Mouse (Mus musculus) activated CD4-positive, CD25-positive, alpha-beta regulatory T cell (primary cell): ENCODE data around the gene Cyp2c50. TPM values are rescaled to one million over a fixed set of nuclear protein-coding genes. Genes with fewer than 3 reads are reported as not detected.

ENCODE experiments used
- polyA plus RNA-seq, 2 experiments: library from polyadenylated mRNA; unstranded; fragments of 100-300 nt; shearing (Covaris generic); gene quantifications; one replicate each; pipeline ENCODE4 v1.2.1; 2017

Cyp2c50 gene
- polyA plus RNA-seq: not detected

GRCm38 (mm10) chr19:40089421-40089820 lies at the start of gene Cyp2c50:
TSS of gene Cyp2c50 (plus strand) at chr19:40089688.

GRCm38 (mm10) chr19:40073701-40074100 lies 15.8 kb upstream of the Cyp2c50 start, which contains the start of gene Cyp2c54:
TSS of gene Cyp2c54 (minus strand) at chr19:40073827.

Other genes with a start within 250 kb of the Cyp2c50 start
- gene Cyp2c69, start 202.9 kb upstream of the Cyp2c50 start, polyA plus RNA-seq: not detected
- gene Cyp2c37, start 97.3 kb upstream of the Cyp2c50 start, polyA plus RNA-seq: not detected
- not detected for gene Cyp2c54, start 15.9 kb upstream of the Cyp2c50 start, polyA plus RNA-seq
- under 1 TPM in 1 of 2 experiments, not detected in 1; 0.50 TPM for gene Cyp2c70, start 97.6 kb downstream of the Cyp2c50 start, polyA plus RNA-seq
- 100 to 1,000 TPM; 153 to 246 TPM for gene Pdlim1, start 182.2 kb downstream of the Cyp2c50 start, polyA plus RNA-seq